Comparison of ENCODE assay signal across 17 mouse cellular contexts in the genomic region with DNA sequence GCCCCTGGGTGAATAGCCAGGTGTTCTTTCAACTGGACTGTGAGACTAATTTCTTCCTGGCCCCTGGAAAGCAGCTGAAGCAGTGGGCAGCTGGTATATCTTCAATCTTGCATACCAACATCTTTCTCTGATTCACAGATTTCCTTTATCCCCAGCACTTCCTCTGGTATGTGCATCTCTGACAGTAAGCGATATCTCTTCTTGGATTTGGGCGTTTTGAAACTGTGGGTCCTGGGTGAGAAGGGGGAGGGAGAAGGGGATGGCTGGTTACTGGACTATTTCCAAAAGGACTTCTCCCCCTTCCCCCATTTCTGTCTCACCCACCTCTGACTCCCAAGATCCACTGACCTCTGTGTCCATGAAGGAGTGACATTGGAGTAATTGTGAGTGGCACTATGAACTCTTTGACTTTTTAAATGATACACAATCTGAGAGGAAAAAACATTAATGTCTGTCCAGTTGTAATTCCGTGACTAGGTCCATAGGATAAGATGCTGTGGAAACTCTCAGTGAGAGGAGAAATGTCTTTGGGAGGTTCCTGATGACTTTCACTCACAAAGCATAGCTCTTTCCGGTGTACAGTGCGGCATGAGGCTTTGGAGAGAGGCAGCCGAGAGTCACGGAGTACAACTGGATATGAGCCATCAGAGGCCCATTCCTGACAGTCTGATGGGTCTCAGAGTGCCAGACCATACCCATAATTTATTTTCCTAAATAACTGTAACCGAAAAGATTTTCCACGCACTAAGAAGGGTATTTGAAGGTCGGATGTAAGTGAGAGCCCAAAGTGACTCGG.
"Had no signal": no experiment of that assay in that cellular context is flagged by ENCODE, and none has a peak within 500 bp of the region (broad histone marks: within the 10 kb centered on the region; RNA-seq: fewer than 3 reads in every experiment).

No protein-coding gene starts in this region.

- H3K4me1 ChIP-seq: liver, embryonic 13.5 days; liver, embryonic 15.5 days; stomach, embryonic 15.5 days had no signal

- H3K36me3 ChIP-seq: liver, embryonic 13.5 days; liver, embryonic 15.5 days; midbrain, embryonic 13.5 days; midbrain, embryonic 15.5 days; neural tube, embryonic 12.5 days; stomach, embryonic 15.5 days had no signal

- ATAC-seq: liver, postnatal 0 days; midbrain, embryonic 13.5 days; midbrain, embryonic 15.5 days had no signal

- H3K27me3 ChIP-seq: liver, embryonic 13.5 days; liver, embryonic 15.5 days; megakaryocyte, embryonic 14.5 days; midbrain, embryonic 15.5 days; neural tube, embryonic 12.5 days; stomach, embryonic 15.5 days had no signal

- H3K4me2 ChIP-seq: liver, embryonic 11.5 days; liver, embryonic 13.5 days; liver, embryonic 15.5 days; midbrain, embryonic 11.5 days; midbrain, embryonic 13.5 days; midbrain, embryonic 15.5 days; neural tube, embryonic 12.5 days; stomach, embryonic 15.5 days had no signal

- DNase-seq: liver, embryonic 13.5 days; liver, postnatal 0 days; lung, postnatal 14 days; right cerebral cortex, postnatal 14 days; thymus, adult 2 months; thymus, postnatal 25 days; thymus, postnatal 4 days had no signal

- H3K27ac ChIP-seq: liver, embryonic 13.5 days; liver, embryonic 15.5 days; macrophage; midbrain, embryonic 13.5 days; midbrain, embryonic 15.5 days; neural tube, embryonic 12.5 days; stomach, embryonic 15.5 days; stomach, postnatal 0 days had no signal

- H3K9me3 ChIP-seq: liver, embryonic 13.5 days; liver, embryonic 15.5 days; megakaryocyte, embryonic 14.5 days; midbrain, embryonic 13.5 days; midbrain, embryonic 15.5 days; neural tube, embryonic 12.5 days; stomach, embryonic 15.5 days had no signal

- H3K9ac ChIP-seq: liver, embryonic 13.5 days; liver, embryonic 15.5 days; liver, postnatal 0 days; midbrain, embryonic 13.5 days; midbrain, embryonic 15.5 days; neural tube, embryonic 12.5 days; stomach, embryonic 15.5 days had no signal

- H3K4me3 ChIP-seq: liver, embryonic 13.5 days; liver, embryonic 15.5 days; megakaryocyte, embryonic 14.5 days; midbrain, embryonic 13.5 days; midbrain, embryonic 15.5 days; neural tube, embryonic 12.5 days; stomach, embryonic 15.5 days had no signal
